Mouse (Mus musculus): ENCODE data around the gene Enpp4. TPM values are rescaled to one million over a fixed set of nuclear protein-coding genes. Genes with fewer than 3 reads are reported as not detected.

Gene Enpp4
- 5.5 and 5.9 TPM in 2 replicates for polyA plus RNA-seq (2014; fragmentation: Nextera tagmentation; extraction: Ambion mirVana)

DNA sequence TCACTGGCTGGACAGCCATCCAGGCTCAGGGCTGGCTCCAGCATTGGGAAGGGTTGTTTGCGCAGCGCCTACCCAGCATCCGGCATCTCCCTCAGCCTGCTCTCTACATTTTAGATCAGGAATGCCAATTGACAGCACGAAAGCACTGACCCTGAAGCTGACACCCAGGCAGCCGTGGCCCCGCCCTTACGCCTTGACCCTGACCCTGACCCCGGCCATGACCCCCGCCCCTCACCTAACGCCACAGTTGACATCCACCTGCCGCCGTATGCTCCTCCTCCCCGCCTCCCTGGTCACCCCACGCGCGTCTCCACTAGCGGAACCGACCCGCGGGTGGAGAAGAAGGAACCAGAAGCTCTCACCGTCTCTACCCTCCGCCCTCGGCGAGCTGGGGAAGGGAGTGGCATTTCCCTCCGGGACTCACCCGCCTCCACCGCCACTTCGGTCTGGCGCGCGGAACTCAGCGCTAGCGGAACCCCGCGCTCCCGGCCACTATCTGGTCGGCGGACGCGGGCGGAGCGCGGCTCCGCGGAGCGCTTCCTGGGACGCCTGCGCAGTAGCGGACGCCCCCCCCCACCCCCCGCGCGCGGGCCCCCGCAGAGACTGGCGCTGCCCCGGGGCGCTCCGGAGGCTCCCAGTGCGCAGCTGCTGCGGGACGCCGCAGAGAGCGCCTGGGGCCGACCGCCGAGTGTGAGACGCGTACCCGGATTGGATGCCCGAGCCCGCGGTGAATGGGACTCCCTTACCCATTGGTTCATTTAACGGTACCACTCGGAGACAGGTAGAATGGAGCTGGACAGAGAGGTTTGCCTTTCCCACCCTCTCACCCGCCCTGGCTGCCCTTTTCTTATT, at the start of gene Enpp4:
Enpp4 (minus strand) TSS at position 523 of the 852 bp plus-strand sequence.
- WGBS, result under 1% methylated on average over 76 of the region's 76 CpGs
- Histone ChIP-seq H3K4me2 (ENCODE audit: low read length) (peak within 1 kb of the TSS; percentile 94), H3K4me1 (ENCODE audit: control insufficient read depth, insufficient read depth, low read length) (peaks cover 6% of the 10 kb centered on the region; the same call in 1 of the 2 replicates)

DNA sequence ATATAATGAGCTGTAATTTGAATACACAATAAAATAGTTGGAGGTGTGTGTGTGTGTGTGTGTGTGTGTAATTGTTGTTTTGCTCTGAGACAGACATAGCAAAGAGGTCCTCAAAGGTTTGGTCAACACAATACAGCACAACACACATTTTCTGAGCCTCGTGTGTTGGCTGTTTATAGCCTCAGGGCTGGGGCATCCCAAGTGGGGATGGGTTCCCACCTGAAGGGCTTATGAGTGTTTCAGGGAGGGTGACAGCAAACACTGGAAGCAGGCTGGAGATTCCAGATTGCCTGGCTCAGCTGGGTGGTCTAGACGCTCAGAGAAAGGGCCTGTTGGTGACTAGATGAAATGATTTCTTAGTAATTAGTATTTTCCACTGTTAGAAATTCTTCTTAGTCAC, 49.6 kb upstream of the Enpp4 start:
- no peak for ATAC-seq (ENCODE audit: low FRiP score, low TSS enrichment)
- WGBS, result 89% methylated on average over 2 of the region's 2 CpGs
- Histone ChIP-seq H3K27me3 (ENCODE audit: control insufficient read depth, insufficient read depth, low read length) (no peaks in the 10 kb centered on the region), H3K4me1 (ENCODE audit: control insufficient read depth, insufficient read depth, low read length) (no peaks in the 10 kb centered on the region), H3K27ac (replicated peaks; ENCODE audit: low read depth, low read length) (no peak overlapping the region), H3K36me3 (ENCODE audit: control insufficient read depth, insufficient read depth, low read length) (no peaks in the 10 kb centered on the region), H3K9me3 (ENCODE audit: control insufficient read depth, low read length) (no peaks in the 10 kb centered on the region), H3K4me2 (ENCODE audit: low read length) (no peak overlapping the region), H3K4me3 (replicated peaks; ENCODE audit: low read depth, low read length) (no peak overlapping the region), H3K9ac (replicated peaks; ENCODE audit: low read length) (no peak overlapping the region)
- no peak for DNase-seq

More for the DNA sequence above, at the start of gene Enpp4:
- peak within 1 kb of the TSS; percentile 63; the same call in 1 of the 2 replicates for H3K27ac ChIP-seq (replicated peaks; ENCODE audit: low read depth, low read length)
- peak; percentile 92 for DNase-seq
- H3K9me3 ChIP-seq (ENCODE audit: control insufficient read depth, low read length), result no peaks in the 10 kb centered on the region
- no peaks in the 10 kb centered on the region for H3K36me3 ChIP-seq (ENCODE audit: control insufficient read depth, insufficient read depth, low read length)
- H3K4me3 ChIP-seq (replicated peaks; ENCODE audit: low read depth, low read length), result peak within 1 kb of the TSS; percentile 68
- no peaks in the 10 kb centered on the region for H3K27me3 ChIP-seq (ENCODE audit: control insufficient read depth, insufficient read depth, low read length)
- ATAC-seq (ENCODE audit: low FRiP score, low TSS enrichment), result peak; percentile 99
- H3K9ac ChIP-seq (replicated peaks; ENCODE audit: low read length), result peak within 1 kb of the TSS; percentile 78

DNA sequence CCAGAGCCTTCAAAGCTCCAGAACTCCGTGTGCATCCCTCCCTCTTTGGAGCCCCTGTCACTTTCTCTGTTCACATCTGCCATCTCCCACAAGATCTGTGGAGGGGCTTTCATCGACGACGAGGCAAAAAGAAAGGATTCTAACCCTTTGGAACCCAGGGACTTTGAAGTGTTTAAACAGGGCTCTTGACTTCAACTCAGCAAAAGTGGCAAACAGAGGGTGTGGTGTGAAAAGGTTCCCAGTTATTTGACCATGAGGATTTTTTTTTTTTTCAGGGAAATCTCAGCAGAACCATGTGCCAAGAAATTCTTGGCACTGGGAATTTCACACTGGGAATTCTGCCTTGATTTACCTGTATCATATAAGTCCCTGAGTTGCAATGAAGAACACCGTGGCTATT, 48.3 kb upstream of the Enpp4 start:
- no peak for DNase-seq
- no peaks in the 10 kb centered on the region for H3K9me3 ChIP-seq (ENCODE audit: control insufficient read depth, low read length)
- 36% methylated on average over 5 of the region's 5 CpGs for WGBS

DNA sequence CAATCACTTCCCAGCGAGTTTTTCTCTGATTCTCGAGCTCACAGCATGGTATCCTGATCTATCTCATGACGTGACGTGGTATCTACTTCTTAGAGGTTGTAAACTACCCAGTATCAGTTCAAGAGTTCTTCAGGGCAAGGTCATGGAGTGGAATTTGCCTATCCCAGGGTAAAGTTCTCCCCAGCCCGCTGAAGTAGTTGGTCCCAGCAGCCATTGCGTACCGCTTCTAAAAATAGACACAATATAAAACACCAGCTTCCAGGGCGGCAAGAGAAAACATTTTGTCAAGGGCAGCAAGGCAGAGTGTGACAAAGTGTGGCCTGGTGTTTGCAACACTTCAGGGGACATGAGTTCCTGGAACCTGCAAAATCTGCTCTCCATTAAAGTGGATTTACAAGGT, 46.3 kb upstream of the Enpp4 start:
- Histone ChIP-seq H3K4me3 (replicated peaks; ENCODE audit: low read depth, low read length) (no peak overlapping the region), H3K9ac (replicated peaks; ENCODE audit: low read length) (no peak overlapping the region), H3K27ac (replicated peaks; ENCODE audit: low read depth, low read length) (no peak overlapping the region), H3K4me1 (ENCODE audit: control insufficient read depth, insufficient read depth, low read length) (no peaks in the 10 kb centered on the region), H3K9me3 (ENCODE audit: control insufficient read depth, low read length) (no peaks in the 10 kb centered on the region), H3K36me3 (ENCODE audit: control insufficient read depth, insufficient read depth, low read length) (no peaks in the 10 kb centered on the region), H3K27me3 (ENCODE audit: control insufficient read depth, insufficient read depth, low read length) (no peaks in the 10 kb centered on the region), H3K4me2 (ENCODE audit: low read length) (no peak overlapping the region)
- no peak for ATAC-seq (ENCODE audit: low FRiP score, low TSS enrichment)
- WGBS, result 90% methylated on average over 8 of the region's 8 CpGs
- no peak for DNase-seq

More for the DNA sequence above, 48.3 kb upstream of the Enpp4 start:
- Histone ChIP-seq H3K36me3 (ENCODE audit: control insufficient read depth, insufficient read depth, low read length) (no peaks in the 10 kb centered on the region), H3K4me1 (ENCODE audit: control insufficient read depth, insufficient read depth, low read length) (no peaks in the 10 kb centered on the region), H3K4me3 (replicated peaks; ENCODE audit: low read depth, low read length) (no peak overlapping the region), H3K27me3 (ENCODE audit: control insufficient read depth, insufficient read depth, low read length) (no peaks in the 10 kb centered on the region), H3K9ac (replicated peaks; ENCODE audit: low read length) (no peak overlapping the region), H3K27ac (replicated peaks; ENCODE audit: low read depth, low read length) (no peak overlapping the region), H3K4me2 (ENCODE audit: low read length) (no peak overlapping the region)
- no peak for ATAC-seq (ENCODE audit: low FRiP score, low TSS enrichment)

DNA sequence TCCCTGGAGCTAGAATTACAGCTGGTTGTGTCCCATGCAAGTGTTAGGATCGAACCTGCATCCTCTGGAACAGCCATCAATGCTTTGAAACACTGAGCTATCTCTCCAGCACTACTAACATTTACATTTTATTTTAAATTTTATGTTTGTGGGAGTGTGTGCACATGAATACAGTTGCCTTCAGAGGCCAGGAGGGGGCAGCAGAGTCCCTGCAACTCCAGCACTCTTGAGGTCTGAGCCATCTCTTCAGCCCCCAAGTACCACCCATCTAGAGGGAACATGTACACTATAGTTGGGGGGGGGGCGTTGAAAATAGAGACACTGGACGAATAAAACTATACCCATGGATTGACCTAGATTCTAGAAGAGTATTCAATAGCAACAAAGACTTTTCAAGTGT, 45.5 kb upstream of the Enpp4 start:
- H3K36me3 ChIP-seq (ENCODE audit: control insufficient read depth, insufficient read depth, low read length), result no peaks in the 10 kb centered on the region
- no peaks in the 10 kb centered on the region for H3K9me3 ChIP-seq (ENCODE audit: control insufficient read depth, low read length)
- no peaks in the 10 kb centered on the region for H3K4me1 ChIP-seq (ENCODE audit: control insufficient read depth, insufficient read depth, low read length)
- WGBS, result 72% methylated on average over 3 of the region's 3 CpGs
- no peak overlapping the region for H3K27ac ChIP-seq (replicated peaks; ENCODE audit: low read depth, low read length)
- H3K4me2 ChIP-seq (ENCODE audit: low read length), result no peak overlapping the region
- DNase-seq, result peak; percentile 19
- no peak overlapping the region for H3K4me3 ChIP-seq (replicated peaks; ENCODE audit: low read depth, low read length)
- H3K27me3 ChIP-seq (ENCODE audit: control insufficient read depth, insufficient read depth, low read length), result no peaks in the 10 kb centered on the region
- H3K9ac ChIP-seq (replicated peaks; ENCODE audit: low read length), result no peak overlapping the region
- ATAC-seq (ENCODE audit: low FRiP score, low TSS enrichment), result no peak

DNA sequence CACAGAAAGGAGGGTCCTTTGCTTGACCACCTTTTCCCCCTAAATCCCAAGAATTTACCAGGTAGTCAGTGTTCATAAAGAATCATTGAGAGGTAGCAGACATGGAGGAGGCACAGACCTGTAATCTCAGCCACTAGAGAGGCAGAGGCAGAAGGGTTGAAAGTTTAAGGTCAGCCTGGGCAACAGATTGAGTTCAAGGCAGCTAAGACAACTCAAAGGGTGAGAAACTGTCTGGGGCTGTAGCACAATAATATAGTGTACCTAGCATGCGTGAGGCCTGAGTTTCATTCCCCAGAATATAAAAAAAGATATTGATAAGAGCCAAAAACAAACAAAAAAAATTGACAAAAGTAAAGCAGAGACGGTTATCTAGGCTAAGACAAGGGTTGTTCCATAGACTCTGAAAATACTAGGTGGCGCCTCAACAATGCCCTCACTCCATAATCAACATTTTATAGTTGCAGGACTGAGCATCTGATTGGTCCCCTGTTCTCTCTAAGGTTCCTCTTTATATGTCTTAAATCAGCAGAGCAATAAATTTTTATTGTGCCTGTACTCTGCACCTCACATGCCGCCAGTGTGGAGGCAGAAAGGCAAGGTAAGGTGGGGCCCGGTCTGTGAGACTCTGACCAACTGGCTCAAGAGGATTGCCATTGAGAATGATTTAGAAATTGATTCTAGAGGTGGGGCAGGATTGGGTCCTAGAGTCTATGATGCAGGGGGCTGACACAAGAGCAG, 42.7 kb upstream of the Enpp4 start:
- DNase-seq (no peak), ATAC-seq (ENCODE audit: low FRiP score, low TSS enrichment) (no peak)
- Histone ChIP-seq H3K4me2 (ENCODE audit: low read length) (no peak overlapping the region), H3K9me3 (ENCODE audit: control insufficient read depth, low read length) (no peaks in the 10 kb centered on the region), H3K36me3 (ENCODE audit: control insufficient read depth, insufficient read depth, low read length) (no peaks in the 10 kb centered on the region), H3K4me3 (replicated peaks; ENCODE audit: low read depth, low read length) (no peak overlapping the region), H3K27ac (replicated peaks; ENCODE audit: low read depth, low read length) (no peak overlapping the region), H3K9ac (replicated peaks; ENCODE audit: low read length) (no peak overlapping the region), H3K27me3 (ENCODE audit: control insufficient read depth, insufficient read depth, low read length) (no peaks in the 10 kb centered on the region), H3K4me1 (ENCODE audit: control insufficient read depth, insufficient read depth, low read length) (no peaks in the 10 kb centered on the region)
- 93% methylated on average over 5 of the region's 5 CpGs for WGBS

DNA sequence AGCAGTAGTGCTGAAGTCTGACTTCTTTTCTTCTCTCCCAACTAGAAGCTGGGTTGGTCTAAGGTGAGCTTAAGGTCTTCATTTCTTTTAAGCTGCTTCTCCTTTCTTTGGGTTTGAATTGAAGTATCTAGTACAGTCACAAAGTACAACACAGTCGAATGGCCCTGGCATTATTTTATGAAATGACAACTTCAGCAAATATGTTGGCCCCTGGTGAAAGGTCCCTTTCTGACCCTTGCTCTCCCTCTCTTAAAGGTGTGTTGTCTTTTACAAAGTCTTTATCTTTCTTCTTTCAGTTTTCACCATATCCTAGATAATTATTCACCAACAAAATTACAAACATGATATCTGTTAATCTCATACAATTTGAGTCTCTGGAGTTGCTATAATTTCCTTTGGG, 40.2 kb upstream of the Enpp4 start:
- no peak for ATAC-seq (ENCODE audit: low FRiP score, low TSS enrichment)
- Histone ChIP-seq H3K36me3 (ENCODE audit: control insufficient read depth, insufficient read depth, low read length) (no peaks in the 10 kb centered on the region), H3K4me3 (replicated peaks; ENCODE audit: low read depth, low read length) (no peak overlapping the region), H3K9me3 (ENCODE audit: control insufficient read depth, low read length) (no peaks in the 10 kb centered on the region), H3K4me1 (ENCODE audit: control insufficient read depth, insufficient read depth, low read length) (no peaks in the 10 kb centered on the region), H3K4me2 (ENCODE audit: low read length) (no peak overlapping the region), H3K9ac (replicated peaks; ENCODE audit: low read length) (no peak overlapping the region), H3K27me3 (ENCODE audit: control insufficient read depth, insufficient read depth, low read length) (no peaks in the 10 kb centered on the region), H3K27ac (replicated peaks; ENCODE audit: low read depth, low read length) (no peak overlapping the region)
- DNase-seq, result no peak
- 85% methylated on average over 1 of the region's 1 CpGs for WGBS

DNA sequence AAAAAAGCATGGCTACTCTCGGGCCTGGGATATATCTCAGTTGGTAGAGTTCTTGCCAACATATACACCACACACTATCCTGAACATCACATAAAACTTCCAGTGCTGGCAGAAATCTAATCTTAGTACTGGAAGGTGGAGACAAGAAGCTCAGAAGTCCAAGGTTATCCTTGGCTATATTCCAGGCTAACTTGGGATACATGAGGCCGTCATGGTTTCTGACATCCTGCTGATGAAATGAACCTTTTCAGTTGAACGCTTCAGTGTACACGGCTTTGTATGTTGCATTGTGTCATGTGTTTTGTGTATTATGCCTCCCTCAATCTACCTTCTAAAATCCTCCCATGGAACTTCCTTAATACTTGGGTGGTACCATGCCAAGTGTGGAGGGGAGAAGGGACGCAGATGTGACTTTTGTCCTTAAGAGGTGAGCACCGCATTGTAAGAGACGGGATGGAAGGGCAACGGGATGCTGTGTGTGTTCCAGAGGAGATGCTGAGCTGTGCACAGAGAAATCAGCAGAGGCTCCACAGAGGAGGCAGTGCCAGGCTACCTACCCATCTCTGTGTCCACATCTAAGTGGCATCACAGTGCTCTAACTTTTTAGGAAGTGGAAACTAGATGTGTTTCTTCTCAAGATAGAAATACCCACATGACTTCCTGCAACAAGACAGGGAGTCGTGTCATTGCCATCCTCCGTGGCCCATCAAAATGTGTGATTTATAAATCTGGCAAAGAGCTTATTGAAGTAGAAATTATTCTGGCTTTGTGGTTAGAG, 31.4 kb upstream of the Enpp4 start:
- no peak for ATAC-seq (ENCODE audit: low FRiP score, low TSS enrichment)
- Histone ChIP-seq H3K9me3 (ENCODE audit: control insufficient read depth, low read length) (no peaks in the 10 kb centered on the region), H3K27me3 (ENCODE audit: control insufficient read depth, insufficient read depth, low read length) (no peaks in the 10 kb centered on the region), H3K4me3 (replicated peaks; ENCODE audit: low read depth, low read length) (no peak overlapping the region), H3K27ac (replicated peaks; ENCODE audit: low read depth, low read length) (no peak overlapping the region), H3K4me2 (ENCODE audit: low read length) (no peak overlapping the region), H3K36me3 (ENCODE audit: control insufficient read depth, insufficient read depth, low read length) (no peaks in the 10 kb centered on the region), H3K4me1 (ENCODE audit: control insufficient read depth, insufficient read depth, low read length) (no peaks in the 10 kb centered on the region), H3K9ac (replicated peaks; ENCODE audit: low read length) (no peak overlapping the region)
- DNase-seq, result no peak
- WGBS, result 87% methylated on average over 10 of the region's 10 CpGs
